Mouse (Mus musculus): ENCODE results near the gene Ppt2. TPM values are rescaled to one million over a fixed set of nuclear protein-coding genes. Genes with fewer than 3 reads are reported as not detected.

Gene Ppt2
- polyA plus RNA-seq, 1 experiment from 2014 or later, result 22.9 TPM

GRCm38 (mm10) chr17:34585121-34585520 lies 43.2 kb downstream of the Ppt2 start:
- Histone ChIP-seq H3K9ac (no peak overlapping the region), H3K27me3 (peaks cover 3% of the 10 kb centered on the region; the same call in 1 of the 2 replicates), H3K27ac (no peak overlapping the region), H3K9me3 (replicated peaks) (no peaks in the 10 kb centered on the region), H3K4me2 (no peak overlapping the region), H3K4me3 (no peak overlapping the region), H3K4me1 (replicated peaks) (peaks cover 35% of the 10 kb centered on the region), H3K36me3 (no peaks in the 10 kb centered on the region)
- WGBS, result 89% methylated on average over 8 of the region's 8 CpGs
- ATAC-seq (replicated peaks; ENCODE audit: insufficient number of reproducible peaks, insufficient read depth, low FRiP score, low read depth), result no peak

- Histone ChIP-seq H3K4me2 (no peak overlapping the region), H3K4me1 (replicated peaks) (peaks cover 23% of the 10 kb centered on the region), H3K27me3 (peaks cover 3% of the 10 kb centered on the region; the same call in 1 of the 2 replicates), H3K27ac (no peak overlapping the region), H3K36me3 (no peaks in the 10 kb centered on the region), H3K4me3 (no peak overlapping the region), H3K9ac (no peak overlapping the region), H3K9me3 (replicated peaks) (no peaks in the 10 kb centered on the region)
- WGBS, result 88% methylated on average over 8 of the region's 8 CpGs
- ATAC-seq (replicated peaks; ENCODE audit: insufficient number of reproducible peaks, insufficient read depth, low FRiP score, low read depth), result no peak
Observed at GRCm38 (mm10) chr17:34583819-34584218, 44.5 kb downstream of the Ppt2 start.

- Histone ChIP-seq H3K27ac (no peak overlapping the region), H3K36me3 (no peaks in the 10 kb centered on the region), H3K4me3 (no peak overlapping the region), H3K9ac (no peak overlapping the region), H3K4me1 (replicated peaks) (peaks cover 19% of the 10 kb centered on the region), H3K9me3 (replicated peaks) (no peaks in the 10 kb centered on the region), H3K4me2 (no peak overlapping the region), H3K27me3 (peaks cover 3% of the 10 kb centered on the region; the same call in 1 of the 2 replicates)
- ATAC-seq (replicated peaks; ENCODE audit: insufficient number of reproducible peaks, insufficient read depth, low FRiP score, low read depth), result no peak
- 66% methylated on average over 7 of the region's 7 CpGs for WGBS
Observed at GRCm38 (mm10) chr17:34583397-34583796, 44.9 kb downstream of the Ppt2 start.

- WGBS, result 76% methylated on average over 12 of the region's 12 CpGs
- Histone ChIP-seq H3K4me2 (no peak overlapping the region), H3K9me3 (replicated peaks) (no peaks in the 10 kb centered on the region), H3K4me3 (no peak overlapping the region), H3K9ac (no peak overlapping the region), H3K4me1 (replicated peaks) (peaks cover 13% of the 10 kb centered on the region), H3K36me3 (no peaks in the 10 kb centered on the region), H3K27me3 (peaks cover 3% of the 10 kb centered on the region; the same call in 1 of the 2 replicates), H3K27ac (no peak overlapping the region)
- ATAC-seq (replicated peaks; ENCODE audit: insufficient number of reproducible peaks, insufficient read depth, low FRiP score, low read depth), result no peak
Observed at GRCm38 (mm10) chr17:34582528-34582927, 45.8 kb downstream of the Ppt2 start.

GRCm38 (mm10) chr17:34578070-34578469 lies 50.2 kb downstream of the Ppt2 start:
- Histone ChIP-seq H3K36me3 (no peaks in the 10 kb centered on the region), H3K4me2 (no peak overlapping the region), H3K4me1 (replicated peaks) (no peaks in the 10 kb centered on the region), H3K9ac (no peak overlapping the region), H3K27ac (no peak overlapping the region), H3K27me3 (no peaks in the 10 kb centered on the region), H3K9me3 (replicated peaks) (no peaks in the 10 kb centered on the region), H3K4me3 (no peak overlapping the region)
- 91% methylated on average over 3 of the region's 3 CpGs for WGBS
- no peak for ATAC-seq (replicated peaks; ENCODE audit: insufficient number of reproducible peaks, insufficient read depth, low FRiP score, low read depth)

- Histone ChIP-seq H3K27me3 (no peaks in the 10 kb centered on the region), H3K4me1 (replicated peaks) (no peaks in the 10 kb centered on the region), H3K27ac (no peak overlapping the region), H3K4me3 (no peak overlapping the region), H3K36me3 (no peaks in the 10 kb centered on the region), H3K9me3 (replicated peaks) (no peaks in the 10 kb centered on the region), H3K9ac (no peak overlapping the region), H3K4me2 (no peak overlapping the region)
- 58% methylated on average over 5 of the region's 5 CpGs for WGBS
- no peak for ATAC-seq (replicated peaks; ENCODE audit: insufficient number of reproducible peaks, insufficient read depth, low FRiP score, low read depth)
Observed at GRCm38 (mm10) chr17:34576577-34576976, 51.7 kb downstream of the Ppt2 start.

- no peak for ATAC-seq (replicated peaks; ENCODE audit: insufficient number of reproducible peaks, insufficient read depth, low FRiP score, low read depth)
- Histone ChIP-seq H3K4me1 (replicated peaks) (no peaks in the 10 kb centered on the region), H3K4me3 (no peak overlapping the region), H3K4me2 (no peak overlapping the region), H3K27ac (no peak overlapping the region), H3K9ac (no peak overlapping the region), H3K36me3 (no peaks in the 10 kb centered on the region), H3K9me3 (replicated peaks) (no peaks in the 10 kb centered on the region), H3K27me3 (peaks cover 2% of the 10 kb centered on the region; the same call in 1 of the 2 replicates)
- 20% methylated on average over 15 of the region's 15 CpGs for WGBS
Observed at GRCm38 (mm10) chr17:34572361-34572760, 55.9 kb downstream of the Ppt2 start.

GRCm38 (mm10) chr17:34571875-34572274 lies 56.4 kb downstream of the Ppt2 start:
- 23% methylated on average over 5 of the region's 5 CpGs for WGBS
- Histone ChIP-seq H3K9ac (no peak overlapping the region), H3K4me3 (no peak overlapping the region), H3K36me3 (no peaks in the 10 kb centered on the region), H3K4me2 (no peak overlapping the region), H3K27me3 (peaks cover 4% of the 10 kb centered on the region; the same call in 1 of the 2 replicates), H3K9me3 (replicated peaks) (no peaks in the 10 kb centered on the region), H3K4me1 (replicated peaks) (no peaks in the 10 kb centered on the region), H3K27ac (no peak overlapping the region)
- ATAC-seq (replicated peaks; ENCODE audit: insufficient number of reproducible peaks, insufficient read depth, low FRiP score, low read depth), result no peak

- H3K4me1 ChIP-seq (replicated peaks), result 0 out of 2 replicates have a peak, but pooled peaks cover 2% of the 10 kb centered on the region
- H3K27me3 ChIP-seq, result peaks cover 4% of the 10 kb centered on the region; the same call in 1 of the 2 replicates
- ATAC-seq (replicated peaks; ENCODE audit: insufficient number of reproducible peaks, insufficient read depth, low FRiP score, low read depth), result no peak
- no peak overlapping the region for H3K4me2 ChIP-seq
- H3K27ac ChIP-seq, result no peak overlapping the region
- H3K9ac ChIP-seq, result no peak overlapping the region
- no peak overlapping the region for H3K4me3 ChIP-seq
- WGBS, result 73% methylated on average over 4 of the region's 4 CpGs
- H3K9me3 ChIP-seq (replicated peaks), result no peaks in the 10 kb centered on the region
- no peaks in the 10 kb centered on the region for H3K36me3 ChIP-seq
Observed at GRCm38 (mm10) chr17:34569919-34570318, 58.4 kb downstream of the Ppt2 start.

- no peaks in the 10 kb centered on the region for H3K36me3 ChIP-seq
- no peak overlapping the region for H3K9ac ChIP-seq
- WGBS, result 75% methylated on average over 13 of the region's 13 CpGs
- ATAC-seq (replicated peaks; ENCODE audit: insufficient number of reproducible peaks, insufficient read depth, low FRiP score, low read depth), result no peak
- no peak overlapping the region for H3K27ac ChIP-seq
- peaks cover 4% of the 10 kb centered on the region; the same call in 1 of the 2 replicates for H3K27me3 ChIP-seq
- no peaks in the 10 kb centered on the region for H3K9me3 ChIP-seq (replicated peaks)
- no peak overlapping the region for H3K4me2 ChIP-seq
- H3K4me1 ChIP-seq (replicated peaks), result peaks cover 13% of the 10 kb centered on the region
- no peak overlapping the region for H3K4me3 ChIP-seq
Observed at GRCm38 (mm10) chr17:34568421-34568820, 59.9 kb downstream of the Ppt2 start.

GRCm38 (mm10) chr17:34567311-34567710 lies 61.0 kb downstream of the Ppt2 start:
- no peak for ATAC-seq (replicated peaks; ENCODE audit: insufficient number of reproducible peaks, insufficient read depth, low FRiP score, low read depth)
- Histone ChIP-seq H3K4me1 (replicated peaks) (peaks cover 13% of the 10 kb centered on the region), H3K4me2 (no peak overlapping the region), H3K27ac (no peak overlapping the region), H3K9ac (no peak overlapping the region), H3K36me3 (no peaks in the 10 kb centered on the region), H3K4me3 (no peak overlapping the region), H3K27me3 (peaks cover 4% of the 10 kb centered on the region; the same call in 1 of the 2 replicates), H3K9me3 (replicated peaks) (no peaks in the 10 kb centered on the region)
- WGBS, result 63% methylated on average over 9 of the region's 9 CpGs
